Mouse (Mus musculus): Measurements from ENCODE around the gene Sirt1.

GRCm38 (mm10) chr10:63422736-63422992 lies 41.2 kb upstream of the Sirt1 start:
- TF ChIP-seq E2F4 (IDR thresholded peaks at IDR 0.05; ENCODE audit: insufficient read depth) (no peak), MAX (IDR thresholded peaks at IDR 0.05; ENCODE audit: low read depth) (no peak), MYOG (IDR thresholded peaks at IDR 0.05; ENCODE audit: control insufficient read depth in 1 of 3, insufficient read depth in 1 of 3, insufficient read length in 2 of 3, low read depth in 2 of 3) (no peak), MYOD1 (IDR thresholded peaks at IDR 0.05; ENCODE audit: control insufficient read depth in 1 of 3, insufficient read length in 2 of 3, low read depth in 2 of 3) (no peak), CEBPB (IDR thresholded peaks at IDR 0.05; ENCODE audit: insufficient read depth, poor library complexity, severe bottlenecking) (no peak), POLR2A (IDR thresholded peaks at IDR 0.05; ENCODE audit: insufficient read length, low read depth) (no peak), USF1 (IDR thresholded peaks at IDR 0.05; ENCODE audit: low read depth) (no peak), POLR2AphosphoS2 (IDR thresholded peaks at IDR 0.05; ENCODE audit: insufficient read length, low read depth) (no peak), SRF (IDR thresholded peaks at IDR 0.05; ENCODE audit: control insufficient read depth, insufficient read length, low read depth) (no peak), TCF12 (IDR thresholded peaks at IDR 0.05; ENCODE audit: insufficient read depth, poor library complexity, severe bottlenecking) (no peak)
